Mouse (Mus musculus): ENCODE data around the gene Slc2a4.

Slc2a4 gene

DNA sequence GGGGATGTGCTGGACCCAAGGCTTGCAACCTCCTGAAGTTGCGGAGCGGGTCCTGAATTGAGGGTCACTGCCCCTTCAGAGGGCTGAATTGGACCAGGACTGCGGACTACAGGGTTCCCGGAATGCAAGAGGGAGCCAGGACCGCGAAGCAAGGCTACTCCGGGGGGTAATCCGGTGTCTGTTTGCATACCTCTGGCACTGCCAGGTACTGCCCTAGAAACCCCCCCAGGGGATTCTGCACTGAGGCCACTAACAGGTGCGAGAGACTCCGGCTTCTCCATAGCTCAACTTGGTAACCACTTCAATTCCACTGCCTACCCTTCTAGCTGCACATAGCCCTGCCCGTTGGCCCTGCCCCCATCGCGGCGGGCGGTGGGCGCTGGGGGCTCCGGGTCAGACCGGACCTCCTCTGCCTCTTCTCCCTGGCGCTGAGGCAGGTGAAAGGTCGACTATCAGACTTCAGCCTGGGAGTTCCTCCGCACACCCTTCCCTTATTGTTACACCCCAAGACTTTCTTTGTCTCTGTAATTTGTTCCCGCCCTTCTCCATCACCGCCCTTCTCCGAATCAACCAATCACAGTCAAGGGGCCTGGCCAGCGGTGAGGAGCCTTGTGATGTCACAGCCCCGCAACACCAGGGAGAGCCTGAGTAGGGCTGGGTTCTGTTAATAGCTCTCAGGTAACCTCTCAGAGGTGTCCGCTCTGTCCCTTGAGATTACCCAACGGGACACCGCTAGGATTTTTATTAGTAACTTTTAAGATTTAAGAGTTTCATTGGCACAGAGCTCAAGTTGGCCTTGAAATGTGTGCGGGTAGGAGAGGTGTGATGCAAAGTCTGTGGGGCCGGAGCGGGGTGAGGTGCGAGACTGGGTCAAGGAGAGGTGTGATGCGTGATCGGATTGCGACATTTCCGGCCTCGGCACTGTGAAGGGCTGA, 47.2 kb downstream of the Slc2a4 start, which contains the start of the genes 2810408A11Rik and Neurl4:
TSS of gene 2810408A11Rik (minus strand) at position 517 of the 935 bp plus-strand sequence.
TSS of gene Neurl4 (plus strand) at position 602 of the 935 bp plus-strand sequence.
- DNase-seq (ENCODE audit: low read depth): peak; percentile 93

DNA sequence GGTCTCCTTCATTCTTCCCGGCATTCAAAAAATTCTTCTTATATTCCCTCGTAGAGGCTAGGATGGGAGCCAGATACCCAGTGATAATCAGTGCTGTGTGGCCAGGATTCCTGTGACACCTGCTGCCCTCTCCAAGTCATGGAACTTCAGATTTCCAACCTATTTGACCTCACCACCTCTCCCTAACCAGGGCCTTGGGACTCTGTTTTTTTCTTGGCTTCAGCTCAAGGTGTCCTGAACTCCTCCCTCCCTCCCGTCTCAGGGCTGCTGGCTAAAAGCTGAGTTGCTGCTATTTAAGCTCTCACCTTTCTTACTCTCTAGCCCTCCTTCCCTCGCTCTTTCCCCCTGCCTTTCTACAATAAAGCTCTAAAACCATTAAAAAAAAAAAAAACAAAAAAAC, 48.1 kb downstream of the Slc2a4 start:
- no peak for DNase-seq (ENCODE audit: low read depth)

DNA sequence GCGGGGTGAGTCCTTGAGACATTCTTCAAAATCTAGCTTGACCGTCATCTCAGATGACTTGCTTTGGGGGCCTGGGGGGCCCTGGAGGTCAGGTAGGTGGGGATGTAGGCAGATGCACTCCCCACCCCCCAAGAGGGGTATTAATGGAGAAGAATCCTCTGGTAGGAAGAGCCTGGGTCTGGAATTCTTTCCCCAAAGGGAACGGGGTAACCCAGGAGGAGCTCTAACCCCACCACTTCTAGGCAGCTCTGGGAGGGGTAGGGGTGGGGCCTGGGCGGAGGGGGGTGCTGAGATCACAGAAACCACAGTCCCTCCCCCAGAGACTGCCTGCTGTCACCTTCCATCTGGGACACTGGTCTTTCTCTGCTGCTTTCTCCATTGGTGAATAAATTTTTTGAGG, 52.7 kb downstream of the Slc2a4 start, which contains the start of gene Acap1:
TSS of gene Acap1 (minus strand) at position 249 of the 400 bp plus-strand sequence.
- DNase-seq (ENCODE audit: low read depth): no peak

DNA sequence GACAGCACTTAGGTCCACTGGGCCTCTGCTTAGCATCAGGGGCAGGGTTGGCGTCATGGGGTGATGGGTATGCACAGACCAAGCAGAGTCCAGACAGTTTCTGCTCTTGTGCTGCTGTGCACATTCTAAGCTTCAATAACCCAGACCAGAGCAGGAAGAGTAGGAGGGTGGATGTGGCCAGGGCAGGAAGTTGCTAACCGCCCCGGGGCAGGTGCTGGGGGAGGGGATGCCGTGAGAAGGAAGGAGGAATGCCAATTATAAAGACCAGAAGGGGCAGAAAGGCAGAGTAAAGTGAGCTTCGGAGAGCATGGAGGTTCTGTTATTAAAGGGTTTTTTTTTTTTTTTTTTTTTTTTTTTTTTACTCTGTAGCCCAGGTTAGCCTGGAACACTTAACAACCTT, 53.3 kb downstream of the Slc2a4 start:
- no peak for DNase-seq (ENCODE audit: low read depth)
